Mouse (Mus musculus): ENCODE measurements at regions not wholly inside any gene's neighbourhood (a gene's known extent, or its start where the extent isn't known, plus 50 kb on each side); places are given as distances from the start of the nearest gene placed in this dataset.
A peak's percentile ranks its signal among the peaks of the same experiment; 100 is the strongest.

DNA sequence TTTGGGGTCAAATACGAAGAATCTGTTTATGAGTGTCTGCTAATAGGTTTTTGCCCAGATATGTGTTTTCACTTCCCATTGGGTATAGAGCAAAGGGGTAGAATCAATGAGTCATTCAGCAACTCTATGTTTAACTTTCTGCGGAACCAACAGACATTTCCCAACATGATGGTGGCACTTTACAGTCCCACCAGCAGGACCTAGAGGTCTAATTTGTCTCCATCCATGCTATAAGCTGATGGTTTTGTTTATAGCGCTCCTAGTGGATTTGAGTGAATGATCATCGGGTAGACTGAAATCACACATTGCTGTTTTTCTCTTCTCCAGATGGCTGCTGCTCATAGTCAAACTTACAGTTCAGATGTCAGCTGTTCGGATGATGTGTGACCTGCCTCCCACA is 99.7 kb upstream of the Arid5b start:
- no peak for DNase-seq (ENCODE audit: extremely low read depth, insufficient read length, low spot score)

- DNase-seq (ENCODE audit: extremely low read depth, insufficient read length, low spot score) = no peak
Measured at GRCm38 (mm10) chr10:68377479-68377878, 98.9 kb upstream of the Arid5b start.

- no peak for DNase-seq (ENCODE audit: extremely low read depth, insufficient read length, low spot score)
Measured at GRCm38 (mm10) chr10:68373875-68374274, 95.3 kb upstream of the Arid5b start.

- DNase-seq (ENCODE audit: extremely low read depth, insufficient read length, low spot score) = no peak
Measured at GRCm38 (mm10) chr10:68371785-68372184, 93.2 kb upstream of the Arid5b start.

GRCm38 (mm10) chr10:68370986-68371385 is 92.4 kb upstream of the Arid5b start:
- DNase-seq (ENCODE audit: extremely low read depth, insufficient read length, low spot score) = no peak

GRCm38 (mm10) chr10:68366796-68367195 is 88.3 kb upstream of the Arid5b start:
- DNase-seq (ENCODE audit: extremely low read depth, insufficient read length, low spot score) = no peak

DNA sequence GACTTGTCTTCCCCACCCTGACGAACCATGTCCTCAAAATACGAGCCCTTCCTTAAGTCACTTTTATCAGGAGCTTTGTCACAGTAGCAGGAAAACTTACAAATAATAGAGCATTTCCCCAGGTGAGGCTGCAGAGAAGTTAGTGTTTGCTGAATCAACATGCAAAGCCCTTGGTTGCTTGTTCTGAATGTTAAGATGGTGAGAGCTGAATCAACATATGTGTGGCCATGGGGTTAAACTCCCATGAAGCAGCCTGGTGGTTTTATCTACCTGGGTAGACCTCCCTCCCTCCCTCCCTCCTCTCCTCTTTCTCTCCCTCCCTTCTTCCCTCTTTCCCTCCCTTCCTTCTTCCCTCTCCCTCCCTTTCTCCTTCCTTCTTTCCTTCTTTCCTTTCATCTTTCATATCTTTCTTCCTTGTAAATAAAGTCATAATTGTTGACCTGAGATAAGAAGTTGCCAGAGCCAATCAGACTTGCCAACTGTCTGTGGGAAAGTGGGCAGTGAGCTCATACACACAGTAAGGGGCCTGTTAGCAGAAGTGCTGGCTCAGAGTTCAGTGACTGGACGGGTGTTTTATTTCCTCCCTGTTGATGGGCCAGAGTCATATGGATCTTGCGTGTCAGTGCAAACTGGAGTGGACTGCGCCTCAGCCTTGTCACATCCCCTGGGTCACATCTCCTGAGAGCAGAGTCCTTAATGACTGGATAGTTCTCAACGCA is 82.4 kb upstream of the Arid5b start:
- no peak for DNase-seq (ENCODE audit: extremely low read depth, insufficient read length, low spot score)

- DNase-seq (ENCODE audit: extremely low read depth, insufficient read length, low spot score) = no peak
Measured at GRCm38 (mm10) chr10:68359135-68359534, 80.6 kb upstream of the Arid5b start.

DNA sequence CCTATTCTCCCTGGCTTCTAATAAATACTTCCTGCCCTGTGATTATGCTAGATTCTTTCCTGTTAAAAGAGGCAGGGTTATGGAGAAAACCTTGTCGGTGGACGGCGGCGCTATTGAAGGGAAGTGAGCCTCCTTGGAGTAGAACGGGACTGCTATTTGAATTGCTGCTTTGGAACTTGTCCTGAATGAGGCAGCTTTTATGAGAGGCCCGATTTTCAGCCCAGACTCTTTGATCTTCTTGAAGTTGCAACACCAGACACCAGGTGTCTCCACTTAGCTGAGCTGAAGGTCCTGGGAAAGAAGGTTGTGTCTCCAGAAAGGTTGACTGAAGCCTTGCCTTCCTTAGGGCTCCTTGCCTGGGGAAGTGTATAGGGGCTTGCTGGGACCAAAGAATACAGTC is 78.4 kb upstream of the Arid5b start:
- no peak for DNase-seq (ENCODE audit: extremely low read depth, insufficient read length, low spot score)

DNA sequence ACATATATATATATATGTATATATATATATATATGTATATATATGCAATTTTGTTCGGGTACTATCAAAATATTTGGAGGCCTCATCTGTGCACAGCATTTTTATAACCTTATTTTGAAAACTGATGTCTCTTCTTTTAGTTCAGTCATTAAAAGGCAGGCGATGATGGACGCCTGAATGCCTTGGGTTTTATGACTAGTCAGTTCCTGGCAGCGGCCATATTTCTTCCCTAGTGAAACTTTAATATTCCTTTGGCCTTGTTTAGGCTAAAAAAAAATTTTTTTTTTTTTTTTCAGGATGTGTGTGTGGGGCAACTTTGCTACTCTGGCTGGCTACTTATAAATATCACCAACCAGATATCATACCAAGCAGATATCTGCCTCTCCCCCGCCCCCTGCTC is 78.0 kb upstream of the Arid5b start:
- no peak for DNase-seq (ENCODE audit: extremely low read depth, insufficient read length, low spot score)

GRCm38 (mm10) chr10:68356093-68356485 is 77.5 kb upstream of the Arid5b start:
- no peak for DNase-seq (ENCODE audit: extremely low read depth, insufficient read length, low spot score)

- DNase-seq (ENCODE audit: extremely low read depth, insufficient read length, low spot score) = no peak
Measured at GRCm38 (mm10) chr10:68355471-68356092, 77.0 kb upstream of the Arid5b start.

- DNase-seq (ENCODE audit: extremely low read depth, insufficient read length, low spot score) = peak; percentile 75
Measured at GRCm38 (mm10) chr10:68354335-68355231, 76.0 kb upstream of the Arid5b start.

DNA sequence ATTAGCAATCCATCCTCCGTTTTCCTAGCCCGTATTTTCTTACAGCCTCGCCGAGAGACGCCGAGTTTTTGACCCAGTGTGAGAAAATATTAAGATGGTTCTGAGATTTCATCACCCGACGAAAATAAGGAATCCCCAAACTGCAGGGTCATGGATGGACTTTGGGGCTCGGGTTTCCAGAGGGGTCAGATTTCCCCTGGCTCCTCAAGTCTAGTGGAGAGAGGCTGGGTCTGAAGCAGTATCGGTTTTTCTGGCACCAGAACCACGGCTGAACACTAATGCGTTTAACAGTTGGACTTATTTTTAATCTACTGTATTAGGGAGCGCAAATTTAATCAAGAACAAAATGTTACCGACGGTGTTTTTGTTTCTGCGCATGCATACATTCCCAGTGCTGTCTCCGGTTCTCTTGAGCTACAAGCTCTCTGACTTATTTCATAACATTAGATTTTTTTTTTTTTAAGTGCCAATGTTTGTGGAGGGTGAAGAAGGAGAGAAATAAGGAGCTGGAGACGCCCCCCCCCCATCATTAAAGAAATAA is 75.2 kb upstream of the Arid5b start:
- DNase-seq (ENCODE audit: extremely low read depth, insufficient read length, low spot score) = no peak

- DNase-seq (ENCODE audit: extremely low read depth, insufficient read length, low spot score) = no peak
Measured at GRCm38 (mm10) chr10:68351841-68352555, 73.5 kb upstream of the Arid5b start.

GRCm38 (mm10) chr10:68351441-68351840 is 72.9 kb upstream of the Arid5b start:
- DNase-seq (ENCODE audit: extremely low read depth, insufficient read length, low spot score) = no peak

DNA sequence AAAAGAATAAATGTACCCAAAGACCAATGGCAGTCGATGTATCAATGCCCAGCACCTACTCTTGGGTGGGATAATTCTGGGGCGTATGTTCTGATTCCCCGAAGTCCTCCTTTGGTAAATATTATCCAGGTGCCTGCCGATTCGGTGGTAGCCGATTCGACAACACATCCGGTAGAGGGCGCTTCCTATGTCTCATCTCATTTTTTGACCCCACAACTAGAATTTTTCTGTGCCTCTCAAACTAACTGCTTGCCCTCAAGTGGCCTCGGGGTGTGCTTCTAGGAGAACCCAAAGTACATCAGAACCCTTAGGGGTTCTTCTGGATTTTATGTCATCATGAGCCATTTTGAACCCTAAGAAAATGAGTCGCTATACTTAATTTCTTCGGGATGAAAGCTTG is 72.3 kb upstream of the Arid5b start:
- DNase-seq (ENCODE audit: extremely low read depth, insufficient read length, low spot score) = no peak

DNA sequence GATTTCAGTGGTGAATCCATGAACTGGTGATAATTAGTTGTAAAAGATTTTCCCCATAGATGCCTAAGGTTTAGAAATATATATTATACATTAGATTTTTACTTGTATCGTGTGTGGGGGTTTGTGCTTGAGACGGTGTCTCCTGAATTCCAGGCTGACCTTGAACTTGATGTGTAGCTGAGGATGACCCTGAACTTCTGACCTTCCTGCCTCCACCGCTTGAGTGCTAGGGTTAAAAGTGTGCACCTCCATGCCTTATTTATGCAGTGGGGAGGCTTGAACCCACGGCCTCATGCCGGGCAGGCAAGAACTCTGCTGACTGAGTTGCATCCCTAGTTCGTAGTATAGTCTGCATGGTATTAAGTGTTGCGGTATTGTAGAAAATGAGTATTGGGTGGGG is 69.3 kb upstream of the Arid5b start:
- DNase-seq (ENCODE audit: extremely low read depth, insufficient read length, low spot score) = no peak

DNA sequence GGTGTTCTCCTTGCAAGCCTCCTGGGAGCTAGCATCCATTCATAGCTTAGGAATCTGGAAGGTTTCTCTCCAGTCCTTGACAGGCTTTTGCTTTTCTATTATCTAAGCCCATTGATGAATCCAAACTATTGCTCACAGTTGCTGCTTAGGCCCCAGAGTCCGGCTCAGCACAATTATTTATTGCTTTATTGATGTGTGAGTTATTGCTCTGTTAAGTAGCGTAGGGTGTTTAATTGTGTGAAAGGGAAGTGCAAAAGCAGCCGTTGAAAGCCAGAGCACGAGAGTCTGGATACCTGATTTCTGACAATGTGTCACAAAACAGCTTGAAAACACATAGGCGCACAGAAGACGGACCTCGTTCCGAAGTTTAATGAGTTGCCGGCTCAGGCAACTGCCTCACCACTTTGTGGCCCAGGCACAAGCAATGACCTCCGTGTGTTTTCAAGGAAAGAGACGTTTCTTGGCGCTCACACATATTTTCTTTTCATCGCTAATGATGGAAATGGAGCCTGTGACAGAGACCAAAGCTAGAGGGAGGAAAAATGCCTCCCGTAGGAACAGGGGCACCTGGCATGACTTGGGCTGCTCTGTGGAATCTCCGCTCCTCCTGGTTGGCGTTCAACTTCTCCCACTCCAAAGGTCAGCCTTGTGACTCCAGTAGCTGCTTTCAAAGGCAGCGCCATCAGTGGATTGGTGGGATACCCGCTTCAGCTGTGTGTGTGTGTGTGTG is 66.6 kb upstream of the Arid5b start:
- DNase-seq (ENCODE audit: extremely low read depth, insufficient read length, low spot score) = no peak

DNA sequence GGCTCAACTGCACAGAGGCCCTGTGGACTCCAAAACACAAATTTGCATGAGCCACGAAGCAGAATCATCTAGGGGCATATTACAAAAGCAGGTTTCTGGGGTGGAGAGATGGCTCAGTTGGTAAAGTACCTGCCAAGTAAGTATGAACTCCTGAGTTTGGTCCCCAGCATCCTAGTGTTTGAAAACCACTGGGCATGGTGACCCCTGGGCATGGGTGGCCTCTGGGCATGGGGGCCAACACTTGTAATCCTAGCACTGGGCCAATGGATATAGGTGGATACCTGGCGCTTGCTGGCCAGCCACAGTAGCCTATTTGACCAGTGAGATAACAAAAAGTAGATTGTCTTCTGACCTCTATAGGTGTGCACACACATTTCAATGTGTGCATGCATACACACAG is 65.7 kb upstream of the Arid5b start:
- no peak for DNase-seq (ENCODE audit: extremely low read depth, insufficient read length, low spot score)
